Mouse (Mus musculus): ENCODE results near the gene Dydc2. TPM values are rescaled to one million over a fixed set of nuclear protein-coding genes. Genes with fewer than 3 reads are reported as not detected.

Dydc2 gene
- polyA plus RNA-seq, 1 experiment from 2014 or later, result 0.21 TPM

DNA sequence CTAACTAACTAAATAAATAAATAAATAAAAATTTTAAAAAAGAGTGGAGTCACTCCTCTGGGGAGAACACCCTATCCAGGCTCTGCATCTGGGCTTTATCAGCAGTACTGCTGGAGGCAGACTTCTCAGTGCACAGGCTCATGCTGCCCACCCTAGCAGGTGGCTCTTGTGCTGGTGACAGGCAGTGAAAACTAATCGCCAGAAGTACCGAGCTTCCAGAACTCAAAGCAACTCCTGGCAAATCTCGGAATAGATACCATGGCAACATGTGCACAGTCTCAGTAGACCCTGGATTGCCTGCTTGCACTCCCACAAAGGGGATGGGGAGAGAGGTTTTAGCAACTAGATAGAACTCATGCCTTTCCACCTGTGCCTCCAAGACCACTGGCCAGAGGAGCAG lies 62.1 kb downstream of the Dydc2 start:
- peaks cover 24% of the 10 kb centered on the region for H3K4me1 ChIP-seq
- peaks cover 2% of the 10 kb centered on the region; the same call in 1 of the 2 replicates for H3K36me3 ChIP-seq (ENCODE audit: poor library complexity, severe bottlenecking)
- WGBS, result 48% methylated on average over 3 of the region's 3 CpGs
- H3K9me3 ChIP-seq (replicated peaks), result no peaks in the 10 kb centered on the region
- H3K4me2 ChIP-seq, result no peak overlapping the region
- no peaks in the 10 kb centered on the region for H3K27me3 ChIP-seq
- no peak overlapping the region for H3K9ac ChIP-seq
- no peak overlapping the region for H3K27ac ChIP-seq
- H3K4me3 ChIP-seq, result no peak overlapping the region
- ATAC-seq, result no peak

DNA sequence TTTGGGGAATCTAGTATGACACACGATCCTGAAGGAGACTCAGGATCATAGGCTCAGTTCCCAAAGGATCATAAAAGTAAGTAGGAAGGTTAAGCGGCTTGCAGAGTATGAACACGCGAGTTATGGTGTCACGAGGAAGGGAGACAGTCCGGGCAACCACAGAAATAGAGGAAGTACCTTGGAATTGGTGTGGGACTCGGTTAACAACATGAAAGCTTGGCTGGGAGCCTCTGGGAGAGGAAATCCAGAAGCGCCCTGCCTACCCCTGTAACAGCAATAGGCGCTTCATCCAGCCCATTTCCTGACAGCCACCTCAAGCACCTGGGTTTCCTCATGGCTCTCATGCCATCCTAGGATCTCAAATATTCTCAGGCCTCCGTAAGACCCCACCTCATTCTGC lies 62.7 kb downstream of the Dydc2 start:
- 94% methylated on average over 10 of the region's 10 CpGs for WGBS
- ATAC-seq, result no peak
- H3K4me3 ChIP-seq, result no peak overlapping the region
- H3K9me3 ChIP-seq (replicated peaks), result no peaks in the 10 kb centered on the region
- H3K4me1 ChIP-seq, result peaks cover 24% of the 10 kb centered on the region
- peaks cover 8% of the 10 kb centered on the region; the same call in 1 of the 2 replicates for H3K36me3 ChIP-seq (ENCODE audit: poor library complexity, severe bottlenecking)
- H3K9ac ChIP-seq, result no peak overlapping the region
- no peaks in the 10 kb centered on the region for H3K27me3 ChIP-seq
- no peak overlapping the region for H3K27ac ChIP-seq
- H3K4me2 ChIP-seq, result no peak overlapping the region

DNA sequence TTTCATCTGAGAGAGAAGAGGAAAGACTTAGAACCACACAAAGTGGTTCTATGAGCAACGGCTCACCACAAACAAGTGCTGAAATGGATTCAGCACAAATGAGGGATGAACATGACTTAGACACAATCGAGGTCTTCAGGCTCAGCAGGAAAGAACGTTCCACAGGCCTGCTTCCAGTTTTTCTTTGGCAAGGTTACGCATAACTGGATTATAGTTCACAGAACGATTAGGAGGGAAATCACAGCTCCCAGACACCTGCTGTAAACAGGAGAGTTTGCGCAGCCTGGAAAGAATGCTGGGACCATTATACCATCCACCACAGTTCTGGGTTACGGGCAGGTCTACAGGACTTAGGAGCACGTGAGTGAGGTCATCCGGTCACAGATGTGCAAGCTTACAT lies 63.3 kb downstream of the Dydc2 start:
- ATAC-seq, result no peak

DNA sequence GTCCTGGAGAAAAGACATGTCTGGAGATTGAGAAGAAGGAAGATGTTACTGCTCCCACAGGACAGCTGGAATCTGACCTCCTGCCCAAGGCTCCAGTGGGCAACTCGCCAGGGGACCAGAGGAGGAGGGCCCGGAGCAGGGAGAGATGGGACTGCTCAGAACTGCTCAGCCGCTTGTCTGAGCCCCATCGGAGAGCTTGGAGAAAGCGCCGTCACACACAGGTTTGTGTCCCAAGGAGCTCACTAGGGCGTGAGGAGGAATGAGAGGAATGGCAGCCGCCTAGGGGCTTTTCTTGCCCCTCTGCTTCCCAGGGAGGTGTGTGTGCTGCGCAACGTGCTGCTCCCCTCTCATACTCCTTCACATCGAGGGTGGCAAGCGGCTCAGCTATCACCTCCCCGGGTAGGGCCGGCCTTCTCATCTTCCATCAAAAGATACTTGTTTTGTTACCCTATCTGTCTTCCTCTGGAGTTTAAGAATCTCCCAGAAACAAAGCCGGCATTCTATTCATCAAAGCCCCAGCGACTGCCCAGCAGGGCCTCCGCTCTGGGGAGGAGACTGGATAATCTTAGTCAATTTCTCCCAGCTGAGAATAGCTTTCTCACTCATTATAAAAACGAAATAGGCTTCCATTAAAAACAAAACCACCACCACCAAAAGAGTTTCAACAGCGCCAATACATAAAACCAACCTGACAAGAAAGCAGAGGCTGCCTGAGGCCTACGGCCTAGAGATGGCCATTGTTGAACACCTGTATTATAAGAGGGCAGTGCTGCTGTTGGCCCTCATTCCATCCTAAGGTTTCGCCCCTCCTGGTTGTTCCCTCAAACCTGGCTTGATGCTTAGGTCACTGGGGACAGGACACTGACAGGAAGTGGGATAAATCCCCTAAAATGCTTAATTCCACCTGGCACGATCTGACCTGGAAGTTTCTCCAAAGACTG lies 64.5 kb downstream of the Dydc2 start:
- peak; percentile 39; the same call in 1 of the 2 replicates for ATAC-seq
- Histone ChIP-seq H3K4me1 (peaks cover 24% of the 10 kb centered on the region), H3K36me3 (ENCODE audit: poor library complexity, severe bottlenecking) (peaks cover 13% of the 10 kb centered on the region; the same call in 1 of the 2 replicates), H3K4me2 (peak overlapping the region; percentile 45), H3K4me3 (no peak overlapping the region; the same call in 1 of the 2 replicates), H3K9me3 (replicated peaks) (no peaks in the 10 kb centered on the region), H3K27me3 (no peaks in the 10 kb centered on the region), H3K9ac (peak overlapping the region; percentile 47), H3K27ac (no peak overlapping the region)
- WGBS, result 6% methylated on average over 22 of the region's 22 CpGs

More for the DNA sequence above, 63.3 kb downstream of the Dydc2 start:
- H3K36me3 ChIP-seq (ENCODE audit: poor library complexity, severe bottlenecking), result peaks cover 13% of the 10 kb centered on the region; the same call in 1 of the 2 replicates
- no peaks in the 10 kb centered on the region for H3K27me3 ChIP-seq
- H3K9ac ChIP-seq, result no peak overlapping the region
- peaks cover 24% of the 10 kb centered on the region for H3K4me1 ChIP-seq
- no peak overlapping the region for H3K27ac ChIP-seq
- H3K4me3 ChIP-seq, result no peak overlapping the region
- H3K9me3 ChIP-seq (replicated peaks), result no peaks in the 10 kb centered on the region
- 80% methylated on average over 9 of the region's 9 CpGs for WGBS
- H3K4me2 ChIP-seq, result no peak overlapping the region

DNA sequence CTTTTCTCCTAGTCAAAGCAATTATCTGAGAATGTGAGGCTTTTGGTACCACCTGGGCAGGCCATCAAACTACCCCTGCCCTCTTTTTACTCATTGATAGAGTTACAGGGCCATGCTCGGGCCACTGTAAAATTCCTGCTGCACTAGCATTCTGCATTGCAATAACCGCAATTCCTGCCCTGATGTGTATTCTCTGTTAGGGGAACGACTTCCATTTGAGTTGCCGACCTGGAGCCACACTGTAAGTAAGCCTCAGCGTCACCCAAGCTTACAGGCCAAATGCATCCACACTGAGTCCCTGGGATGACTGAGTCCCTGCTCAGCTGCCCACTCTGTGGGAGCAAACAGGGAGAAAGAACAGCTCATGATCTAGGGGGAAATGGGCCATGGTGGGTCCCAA lies 67.4 kb downstream of the Dydc2 start:
- 90% methylated on average over 5 of the region's 5 CpGs for WGBS

DNA sequence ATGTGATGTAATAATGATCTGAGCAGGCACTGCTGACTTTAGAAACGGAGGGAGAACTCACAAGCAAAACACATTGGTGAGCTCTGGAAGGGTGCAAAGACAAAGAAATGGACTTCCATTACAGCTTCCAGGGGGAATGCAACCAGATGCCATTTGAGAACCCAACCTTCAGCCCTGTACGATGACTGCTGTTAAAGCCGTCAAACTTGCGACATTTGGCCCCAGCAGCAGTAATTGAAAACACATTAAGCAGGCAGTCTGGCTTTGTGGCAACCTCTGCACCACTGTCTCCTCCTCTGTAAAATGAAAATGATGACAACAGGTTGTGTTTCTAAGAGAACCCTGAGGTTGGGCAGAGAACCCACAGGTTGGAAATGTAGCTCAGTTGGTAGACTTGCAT lies 68.2 kb downstream of the Dydc2 start:
- Histone ChIP-seq H3K4me1 (peaks cover 16% of the 10 kb centered on the region), H3K9ac (no peak overlapping the region), H3K27ac (no peak overlapping the region), H3K27me3 (no peaks in the 10 kb centered on the region), H3K36me3 (ENCODE audit: poor library complexity, severe bottlenecking) (peaks cover 33% of the 10 kb centered on the region), H3K9me3 (replicated peaks) (no peaks in the 10 kb centered on the region), H3K4me3 (no peak overlapping the region), H3K4me2 (no peak overlapping the region)
- 90% methylated on average over 4 of the region's 4 CpGs for WGBS
- no peak for ATAC-seq

More for the DNA sequence above, 67.4 kb downstream of the Dydc2 start:
- H3K27ac ChIP-seq, result no peak overlapping the region
- peaks cover 16% of the 10 kb centered on the region for H3K4me1 ChIP-seq
- no peak overlapping the region for H3K4me3 ChIP-seq
- no peaks in the 10 kb centered on the region for H3K9me3 ChIP-seq (replicated peaks)
- H3K36me3 ChIP-seq (ENCODE audit: poor library complexity, severe bottlenecking), result peaks cover 33% of the 10 kb centered on the region
- H3K9ac ChIP-seq, result no peak overlapping the region
- H3K4me2 ChIP-seq, result no peak overlapping the region
- no peak for ATAC-seq
- no peaks in the 10 kb centered on the region for H3K27me3 ChIP-seq

DNA sequence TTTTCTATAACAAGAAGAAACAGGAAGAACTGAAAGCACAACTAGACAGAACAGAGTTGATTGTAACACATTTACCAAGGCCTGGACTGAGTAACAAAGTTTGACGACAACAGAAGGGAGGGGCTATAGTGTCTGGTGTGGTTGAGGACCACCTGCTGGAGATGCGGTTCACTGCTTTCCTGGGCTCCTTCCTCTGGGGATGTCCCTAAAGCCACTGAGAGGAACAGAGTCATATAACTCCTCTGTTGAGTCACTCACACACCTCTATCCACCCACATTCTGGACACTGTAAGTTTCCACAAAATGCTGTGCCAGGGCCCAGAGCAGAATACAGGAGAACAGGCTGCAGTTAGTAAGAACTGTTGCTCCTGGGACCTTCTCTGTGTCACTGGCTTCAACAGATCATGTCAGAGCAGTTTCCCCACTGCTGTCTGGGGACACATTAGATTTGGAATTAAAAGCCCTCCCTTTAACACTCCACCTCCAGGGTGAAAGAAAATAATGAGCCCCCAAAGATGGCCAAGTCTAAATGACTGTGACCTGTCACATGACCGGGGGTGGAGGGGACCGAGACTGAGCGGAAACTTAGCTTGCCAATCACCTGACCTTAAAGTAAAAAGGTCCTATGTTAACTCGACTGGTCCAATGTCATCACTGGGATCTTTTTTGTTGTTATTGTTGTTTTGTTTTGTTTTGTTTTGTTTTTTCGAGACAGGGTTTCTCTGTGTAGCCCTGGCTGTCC lies 68.9 kb downstream of the Dydc2 start:
- Histone ChIP-seq H3K9ac (no peak overlapping the region), H3K27ac (no peak overlapping the region), H3K27me3 (no peaks in the 10 kb centered on the region), H3K4me1 (peaks cover 15% of the 10 kb centered on the region), H3K36me3 (ENCODE audit: poor library complexity, severe bottlenecking) (peaks cover 33% of the 10 kb centered on the region), H3K9me3 (replicated peaks) (no peaks in the 10 kb centered on the region), H3K4me3 (no peak overlapping the region), H3K4me2 (no peak overlapping the region)
- 86% methylated on average over 7 of the region's 7 CpGs for WGBS
- no peak for ATAC-seq

Other genes with a start within 250 kb of the Dydc2 start
- 2.3 and 2.4 TPM in 2 replicates for gene Sh2d4b, start 175.9 kb downstream of the Dydc2 start, polyA plus RNA-seq (2015; fragmentation: Nextera tagmentation; extraction: Ambion mirVana)
- gene Tspan14, start 102.4 kb downstream of the Dydc2 start, polyA plus RNA-seq (2015; fragmentation: Nextera tagmentation; extraction: Ambion mirVana), result 84.1 and 88.2 TPM in 2 replicates
- gene Fam213a, start 55.4 kb downstream of the Dydc2 start, polyA plus RNA-seq (2015; fragmentation: Nextera tagmentation; extraction: Ambion mirVana), result 49.7 and 57.8 TPM in 2 replicates
- gene Dydc1, start 3.7 kb upstream of the Dydc2 start, polyA plus RNA-seq (2015; fragmentation: Nextera tagmentation; extraction: Ambion mirVana), result 0.28 TPM in 1 of 2 replicates, not detected in the other
- gene Mat1a, start 35.8 kb upstream of the Dydc2 start, polyA plus RNA-seq (2015; fragmentation: Nextera tagmentation; extraction: Ambion mirVana), result not detected in 2 replicates
- not detected in 2 replicates for gene Sftpa1, start 62.6 kb upstream of the Dydc2 start, polyA plus RNA-seq (2015; fragmentation: Nextera tagmentation; extraction: Ambion mirVana)
- gene Mbl1, start 82.2 kb upstream of the Dydc2 start, polyA plus RNA-seq (2015; fragmentation: Nextera tagmentation; extraction: Ambion mirVana), result not detected in 2 replicates
- gene Sftpd, start 115.9 kb upstream of the Dydc2 start, polyA plus RNA-seq (2015; fragmentation: Nextera tagmentation; extraction: Ambion mirVana), result not detected in 2 replicates
- gene Gm2832, start 209.6 kb upstream of the Dydc2 start, polyA plus RNA-seq (2015; fragmentation: Nextera tagmentation; extraction: Ambion mirVana), result not detected in 2 replicates